9 mouse cellular contexts compared by ENCODE assay signal in the genomic region with DNA sequence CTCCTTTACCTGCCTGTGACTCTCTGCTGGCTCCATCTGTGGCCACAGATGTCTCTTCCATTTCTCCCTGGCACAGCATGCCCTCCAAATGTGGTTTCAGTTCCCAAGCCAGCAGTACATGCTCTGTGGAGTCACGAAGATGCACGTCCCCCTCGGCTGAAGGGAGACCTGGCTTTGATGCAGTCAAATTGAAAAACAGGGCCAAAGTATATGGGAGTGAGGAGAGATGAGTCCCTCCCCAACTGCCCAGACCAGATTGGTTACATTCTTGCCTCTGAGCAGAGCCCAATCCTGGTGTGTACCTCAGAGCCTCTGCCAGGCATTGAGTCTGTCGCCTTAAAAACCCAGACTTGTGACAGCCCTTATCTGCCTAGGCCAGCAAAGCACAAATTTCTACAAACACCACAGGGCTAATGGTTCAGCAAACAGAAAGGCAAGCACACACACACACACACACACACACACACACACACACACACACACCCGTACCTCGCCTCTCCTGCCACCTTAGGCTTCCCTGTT. TPM values are rescaled to one million over a fixed set of nuclear protein-coding genes. Genes with fewer than 3 reads are reported as not detected.
A peak's percentile ranks its signal among the peaks of the same experiment; 100 is the strongest.
DNase-seq lines count a peak whose midpoint lies in the region; ATAC-seq and TF ChIP-seq lines count a peak whose summit lies in the region.
"Had no signal": no experiment of that assay in that cellular context is flagged by ENCODE, and none has a peak within 500 bp of the region (broad histone marks: within the 10 kb centered on the region; RNA-seq: fewer than 3 reads in every experiment).

No protein-coding gene starts in this region.

- 36% methylated on average over 6 of the region's 6 CpGs for WGBS in heart, embryonic 11.5 days (ENCODE audit: insufficient replicate concordance)
- 53% methylated on average over 6 of the region's 6 CpGs for WGBS in embryonic facial prominence, embryonic 15.5 days
- 47% methylated on average over 6 of the region's 6 CpGs for WGBS in limb, embryonic 15.5 days
- 39% methylated on average over 6 of the region's 6 CpGs for WGBS in stomach, postnatal 0 days

- DNase-seq in heart, adult 11 months = no peak
- DNase-seq in brain, adult 2 months (ENCODE audit: low read depth, low spot score) = peak; percentile 95
- peak; percentile 64 for DNase-seq in stomach, postnatal 0 days (ENCODE audit: low spot score)
- no peak for DNase-seq in gastrocnemius, adult 8-10 months (ENCODE audit: low spot score in 2 of 2)
- DNase-seq in gastrocnemius, postnatal 10 days = no peak

- TF ChIP-seq EP300 in stomach, postnatal 0 days (optimal IDR thresholded peaks at IDR 0.05) = no peak

- H3K27me3 ChIP-seq in heart, embryonic 11.5 days (ENCODE audit: control insufficient read depth, insufficient read depth, low read length) = no peaks in the 10 kb centered on the region
- H3K27me3 ChIP-seq in embryonic facial prominence, embryonic 15.5 days = no peaks in the 10 kb centered on the region
- no peaks in the 10 kb centered on the region for H3K27me3 ChIP-seq in limb, embryonic 15.5 days
- H3K27me3 ChIP-seq in stomach, postnatal 0 days (ENCODE audit: control insufficient read depth, insufficient read depth, low read length) = no peaks in the 10 kb centered on the region

- TF ChIP-seq CTCF in stomach, postnatal 0 days (IDR thresholded peaks at IDR 0.05; ENCODE audit: low read depth) = no peak

- no peak for ATAC-seq in heart, embryonic 11.5 days (replicated peaks; ENCODE audit: insufficient number of reproducible peaks, low FRiP score, low TSS enrichment)
- ATAC-seq in embryonic facial prominence, embryonic 15.5 days (ENCODE audit: insufficient number of reproducible peaks, low FRiP score, low TSS enrichment, low read depth) = peak; percentile 69
- ATAC-seq in limb, embryonic 15.5 days (ENCODE audit: insufficient number of reproducible peaks, low FRiP score, low TSS enrichment, low read depth) = no peak
- peak; percentile 89 for ATAC-seq in stomach, postnatal 0 days (ENCODE audit: low FRiP score, low TSS enrichment)

- H3K9ac ChIP-seq in heart, embryonic 11.5 days (ENCODE audit: low read depth, low read length) = no peak overlapping the region
- no peak overlapping the region for H3K9ac ChIP-seq in embryonic facial prominence, embryonic 15.5 days
- H3K9ac ChIP-seq in limb, embryonic 15.5 days = no peak overlapping the region
- H3K9ac ChIP-seq in stomach, postnatal 0 days (ENCODE audit: low read length) = no peak overlapping the region

- no peak overlapping the region for H3K4me3 ChIP-seq in heart, embryonic 11.5 days (ENCODE audit: low read depth, low read length)
- peak overlapping the region; percentile 14; the same call in 1 of the 2 replicates for H3K4me3 ChIP-seq in embryonic facial prominence, embryonic 15.5 days (replicated peaks)
- H3K4me3 ChIP-seq in limb, embryonic 15.5 days = peak overlapping the region; percentile 10; the same call in 1 of the 2 replicates
- H3K4me3 ChIP-seq in stomach, postnatal 0 days (ENCODE audit: low read depth, low read length) = 0 out of 2 replicates have a peak overlapping the region, but pooled peaks have one; percentile 8
- H3K4me3 ChIP-seq: myocyte had no signal

- peak overlapping the region; percentile 32; the same call in 1 of the 2 replicates for H3K27ac ChIP-seq in heart, embryonic 11.5 days (ENCODE audit: low read depth, low read length)
- peak overlapping the region; percentile 79 for H3K27ac ChIP-seq in embryonic facial prominence, embryonic 15.5 days (replicated peaks)
- H3K27ac ChIP-seq in limb, embryonic 15.5 days = peak overlapping the region; percentile 68
- H3K27ac ChIP-seq in stomach, postnatal 0 days (replicated peaks) = peak overlapping the region; percentile 81

- no peaks in the 10 kb centered on the region for H3K9me3 ChIP-seq in heart, embryonic 11.5 days (replicated peaks; ENCODE audit: control insufficient read depth, low read length)
- H3K9me3 ChIP-seq in embryonic facial prominence, embryonic 15.5 days (replicated peaks) = no peaks in the 10 kb centered on the region
- no peaks in the 10 kb centered on the region for H3K9me3 ChIP-seq in limb, embryonic 15.5 days
- no peaks in the 10 kb centered on the region for H3K9me3 ChIP-seq in stomach, postnatal 0 days (ENCODE audit: control insufficient read depth, low read length)

- peaks cover 32% of the 10 kb centered on the region for H3K4me1 ChIP-seq in heart, embryonic 11.5 days (ENCODE audit: control insufficient read depth, insufficient read depth, low read length)
- peaks cover 36% of the 10 kb centered on the region for H3K4me1 ChIP-seq in embryonic facial prominence, embryonic 15.5 days
- peaks cover 28% of the 10 kb centered on the region for H3K4me1 ChIP-seq in limb, embryonic 15.5 days
- H3K4me1 ChIP-seq in stomach, postnatal 0 days (replicated peaks; ENCODE audit: control insufficient read depth, insufficient read depth) = peaks cover 7% of the 10 kb centered on the region; the same call in 1 of the 2 replicates

- no peaks in the 10 kb centered on the region for H3K36me3 ChIP-seq in heart, embryonic 11.5 days (ENCODE audit: control insufficient read depth, insufficient read depth, low read length)
- H3K36me3 ChIP-seq in embryonic facial prominence, embryonic 15.5 days = no peaks in the 10 kb centered on the region
- H3K36me3 ChIP-seq in limb, embryonic 15.5 days = no peaks in the 10 kb centered on the region
- no peaks in the 10 kb centered on the region for H3K36me3 ChIP-seq in stomach, postnatal 0 days (ENCODE audit: control insufficient read depth, insufficient read depth, low read length)

- H3K4me2 ChIP-seq in heart, embryonic 11.5 days = no peak overlapping the region
- peak overlapping the region; percentile 15; the same call in 1 of the 2 replicates for H3K4me2 ChIP-seq in embryonic facial prominence, embryonic 15.5 days (replicated peaks)
- H3K4me2 ChIP-seq in limb, embryonic 15.5 days = no peak overlapping the region
- H3K4me2 ChIP-seq in stomach, postnatal 0 days (replicated peaks; ENCODE audit: low read depth) = peak overlapping the region; percentile 32

RNA-seq across cellular contexts. Expression of a gene that starts 42.3 kb away (rescaled TPM):
- polyA plus RNA-seq in heart, embryonic 11.5 days (2014; fragmentation: Nextera tagmentation; extraction: Ambion mirVana) = 47.3 and 68.5 TPM in 2 replicates
- 89.8 and 93.2 TPM in 2 replicates for polyA plus RNA-seq in embryonic facial prominence, embryonic 15.5 days (2015; fragmentation: Nextera tagmentation; extraction: Ambion mirVana)
- polyA plus RNA-seq in limb, embryonic 15.5 days (2015; fragmentation: Nextera tagmentation; extraction: Ambion mirVana) = 99.6 and 100 TPM in 2 replicates
- 33.8 and 40.4 TPM in 2 replicates for polyA plus RNA-seq in stomach, postnatal 0 days (2015; fragmentation: Nextera tagmentation; extraction: Ambion mirVana)
- 10 to 100 TPM; 17.2 to 23.0 (median 20.2) TPM for total RNA-seq in gastrocnemius, adult 8-10 months (2022)
- total RNA-seq in gastrocnemius, postnatal 10 days (2021) = 10 to 100 TPM; 60.0 to 71.8 TPM

Comparison
In these comparisons a context has a peak if more than half of its experiments do, and no peak if none do; other contexts are left out.
1. ATAC-seq: peak in embryonic facial prominence, embryonic 15.5 days (single experiment) and stomach, postnatal 0 days (single experiment); none in heart, embryonic 11.5 days (single experiment) and limb, embryonic 15.5 days (single experiment).
2. H3K4me2 ChIP-seq: peak in embryonic facial prominence, embryonic 15.5 days (single experiment) and stomach, postnatal 0 days (single experiment); none in heart, embryonic 11.5 days (single experiment) and limb, embryonic 15.5 days (single experiment).
3. DNase-seq: peak in brain, adult 2 months (single experiment) and stomach, postnatal 0 days (single experiment); none in heart, adult 11 months (single experiment), gastrocnemius, adult 8-10 months (0 of 2) and gastrocnemius, postnatal 10 days (single experiment).
4. Peak in every context shown above with its lines, with median percentiles within 50 percentile points of each other: H3K27ac ChIP-seq.